Mouse (Mus musculus) olfactory bulb, adult 2 months (tissue): ENCODE data around the gene Il10.

Experiments used
- CTCF ChIP-seq: fragments of 200-500 bp; IDR thresholded peaks from 2 replicates; pipeline ENCODE4 v1.5.1; 2012; ENCODE audit warnings: low read depth, mild to moderate bottlenecking, low read length, moderate library complexity; ENCODE audit not compliant: insufficient read depth
- POLR2A ChIP-seq: fragments of 200-500 bp; IDR thresholded peaks from 2 replicates; pipeline ENCODE4 v1.6.1; 2012; ENCODE audit warnings: mild to moderate bottlenecking, low read depth, low read length, moderate library complexity; ENCODE audit not compliant: insufficient read depth

DNA sequence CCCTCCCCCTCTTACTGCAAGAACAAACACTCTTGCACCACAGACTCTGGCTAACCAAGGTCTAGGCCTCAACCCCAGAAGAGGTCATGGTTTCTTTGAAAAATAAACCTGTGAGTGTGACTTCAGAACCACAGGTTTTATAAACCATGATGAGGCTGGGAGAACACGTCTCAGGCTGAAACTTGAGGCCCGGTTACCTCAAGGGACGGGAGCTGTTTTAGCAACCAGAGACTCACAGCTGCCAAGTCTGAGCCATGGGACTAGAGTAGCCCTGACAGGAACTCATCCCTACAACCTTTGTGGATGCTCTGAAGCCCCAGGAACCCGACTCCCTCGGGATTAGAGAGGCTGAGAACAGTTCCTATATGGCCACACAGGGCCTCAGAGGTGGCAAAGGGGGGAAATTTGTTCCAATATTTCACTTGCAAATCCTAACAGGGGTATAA lies 29.7 kb downstream of the Il10 start:
- no peak for TF ChIP-seq CTCF
- no peak for TF ChIP-seq POLR2A
